Mouse (Mus musculus) lung, postnatal 36 days (tissue): ENCODE data around the gene Mylk.

Experiments
- DNase-seq: peaks from one replicate; pipeline ENCODE4 v3.0.0; 2022; ENCODE audit warnings: mixed read lengths

Mylk gene

GRCm38 (mm10) chr16:34854066-34854465 is 109.1 kb downstream of the Mylk start:
- no peak for DNase-seq

GRCm38 (mm10) chr16:34855136-34855535 is 110.1 kb downstream of the Mylk start:
- peak; percentile 32 for DNase-seq

GRCm38 (mm10) chr16:34855751-34856150 is 110.7 kb downstream of the Mylk start:
- no peak for DNase-seq

- no peak for DNase-seq
Measured at GRCm38 (mm10) chr16:34857631-34858030, 112.6 kb downstream of the Mylk start.

- no peak for DNase-seq
Measured at GRCm38 (mm10) chr16:34860761-34861160, 115.8 kb downstream of the Mylk start.

GRCm38 (mm10) chr16:34861744-34862365 is 116.8 kb downstream of the Mylk start:
- peak; percentile 50 for DNase-seq

GRCm38 (mm10) chr16:34865373-34865772 is 120.4 kb downstream of the Mylk start:
- DNase-seq, result peak; percentile 35

- peak; percentile 42 for DNase-seq
Measured at GRCm38 (mm10) chr16:34867217-34867616, 122.2 kb downstream of the Mylk start.

GRCm38 (mm10) chr16:34880031-34880778 is 135.2 kb downstream of the Mylk start:
- DNase-seq, result no peak

GRCm38 (mm10) chr16:34880815-34881214 is 135.8 kb downstream of the Mylk start:
- DNase-seq, result no peak

GRCm38 (mm10) chr16:34887037-34887436 is 142.0 kb downstream of the Mylk start:
- no peak for DNase-seq

GRCm38 (mm10) chr16:34894016-34894415 is 149.0 kb downstream of the Mylk start:
- no peak for DNase-seq

- DNase-seq, result no peak
Measured at GRCm38 (mm10) chr16:34895916-34896315, 150.9 kb downstream of the Mylk start.

- no peak for DNase-seq
Measured at GRCm38 (mm10) chr16:34896996-34897395, 152.0 kb downstream of the Mylk start.

- peak; percentile 44 for DNase-seq
Measured at GRCm38 (mm10) chr16:34898057-34898789, 153.2 kb downstream of the Mylk start.

- no peak for DNase-seq
Measured at GRCm38 (mm10) chr16:34899071-34899808, 154.2 kb downstream of the Mylk start.

- no peak for DNase-seq
Measured at GRCm38 (mm10) chr16:34899997-34900396, 155.0 kb downstream of the Mylk start.

- no peak for DNase-seq
Measured at GRCm38 (mm10) chr16:34900471-34900870, 155.5 kb downstream of the Mylk start.

GRCm38 (mm10) chr16:34901031-34901430 is 156.0 kb downstream of the Mylk start:
- no peak for DNase-seq

GRCm38 (mm10) chr16:34901611-34902293 is 156.7 kb downstream of the Mylk start:
- no peak for DNase-seq

GRCm38 (mm10) chr16:34902294-34902680 is 157.3 kb downstream of the Mylk start:
- peak; percentile 84 for DNase-seq

GRCm38 (mm10) chr16:34902761-34903160 is 157.8 kb downstream of the Mylk start:
- DNase-seq, result no peak
